Mouse (Mus musculus): ENCODE data around the gene Afap1l2.

DNA sequence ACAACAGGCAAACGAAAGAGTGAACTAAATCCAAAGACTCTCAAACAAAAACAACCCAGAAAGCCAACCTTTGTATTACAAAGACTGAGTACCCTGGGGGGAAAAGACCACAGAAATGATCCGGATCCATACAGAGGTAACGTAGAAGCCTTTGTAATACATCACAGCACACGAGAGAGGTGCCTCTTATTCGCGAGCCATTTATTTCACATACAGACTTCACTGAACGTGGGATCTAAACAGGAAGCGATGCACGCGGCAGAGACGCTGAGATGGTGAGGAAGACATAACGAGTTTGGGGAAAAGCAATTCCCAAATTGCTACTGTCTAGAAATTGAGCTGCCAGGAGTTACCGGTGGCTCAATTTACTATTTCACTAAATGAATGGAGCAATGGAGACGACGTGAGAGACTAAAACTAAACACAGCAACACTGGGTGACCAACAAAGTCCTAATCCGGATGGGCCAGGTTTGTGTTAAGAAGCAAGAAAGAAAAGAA, 41.6 kb upstream of the Afap1l2 start:
- TF ChIP-seq CTCF (IDR thresholded peaks at IDR 0.05; ENCODE audit: borderline replicate concordance, control insufficient read depth, extremely low read depth, insufficient read depth, low read length, poor library complexity) (no peak), POLR2A (IDR thresholded peaks at IDR 0.05; ENCODE audit: control insufficient read depth, extremely low read depth, insufficient read depth, low read length, poor library complexity) (no peak)

All from thymus, adult 2 months (tissue).